Mouse (Mus musculus): ENCODE measurements around the gene Kit.

Gene Kit

GRCm38 (mm10) chr5:75635385-75635784 lies 60.7 kb downstream of the Kit start:
- no peak for DNase-seq (ENCODE audit: low spot score)

GRCm38 (mm10) chr5:75640637-75641036 lies 65.9 kb downstream of the Kit start:
- DNase-seq (ENCODE audit: low spot score): no peak

GRCm38 (mm10) chr5:75647046-75647445 lies 72.3 kb downstream of the Kit start:
- DNase-seq (ENCODE audit: low spot score): no peak

GRCm38 (mm10) chr5:75650566-75650965 lies 75.8 kb downstream of the Kit start:
- DNase-seq (ENCODE audit: low spot score): no peak

GRCm38 (mm10) chr5:75653431-75653830 lies 78.7 kb downstream of the Kit start:
- DNase-seq (ENCODE audit: low spot score): no peak

GRCm38 (mm10) chr5:75658575-75658974 lies 83.9 kb downstream of the Kit start:
- no peak for DNase-seq (ENCODE audit: low spot score)

GRCm38 (mm10) chr5:75660342-75660741 lies 85.6 kb downstream of the Kit start:
- no peak for DNase-seq (ENCODE audit: low spot score)

GRCm38 (mm10) chr5:75662466-75662865 lies 87.8 kb downstream of the Kit start:
- DNase-seq (ENCODE audit: low spot score): no peak

GRCm38 (mm10) chr5:75663768-75664167 lies 89.1 kb downstream of the Kit start:
- no peak for DNase-seq (ENCODE audit: low spot score)

GRCm38 (mm10) chr5:75667083-75667482 lies 92.4 kb downstream of the Kit start:
- no peak for DNase-seq (ENCODE audit: low spot score)

- DNase-seq (ENCODE audit: low spot score): no peak
Observed at GRCm38 (mm10) chr5:75671136-75671788, 96.5 kb downstream of the Kit start.

GRCm38 (mm10) chr5:75676024-75676423 lies 101.3 kb downstream of the Kit start:
- no peak for DNase-seq (ENCODE audit: low spot score)

- DNase-seq (ENCODE audit: low spot score): no peak
Observed at GRCm38 (mm10) chr5:75679896-75680295, 105.2 kb downstream of the Kit start.

- DNase-seq (ENCODE audit: low spot score): no peak
Observed at GRCm38 (mm10) chr5:75695162-75695809, 120.6 kb downstream of the Kit start.

GRCm38 (mm10) chr5:75696960-75697359 lies 122.2 kb downstream of the Kit start:
- no peak for DNase-seq (ENCODE audit: low spot score)

GRCm38 (mm10) chr5:75698556-75698955 lies 123.8 kb downstream of the Kit start:
- DNase-seq (ENCODE audit: low spot score): no peak

- DNase-seq (ENCODE audit: low spot score): no peak
Observed at GRCm38 (mm10) chr5:75699081-75699480, 124.4 kb downstream of the Kit start.

- no peak for DNase-seq (ENCODE audit: low spot score)
Observed at GRCm38 (mm10) chr5:75699516-75699915, 124.8 kb downstream of the Kit start.

GRCm38 (mm10) chr5:75701662-75702061 lies 126.9 kb downstream of the Kit start:
- no peak for DNase-seq (ENCODE audit: low spot score)

- DNase-seq (ENCODE audit: low spot score): no peak
Observed at GRCm38 (mm10) chr5:75702080-75702479, 127.4 kb downstream of the Kit start.

GRCm38 (mm10) chr5:75704584-75705175 lies 130.0 kb downstream of the Kit start:
- no peak for DNase-seq (ENCODE audit: low spot score)

GRCm38 (mm10) chr5:75705421-75705820 lies 130.7 kb downstream of the Kit start:
- DNase-seq (ENCODE audit: low spot score): no peak

Data from testis, postnatal 10 days (tissue).